Mouse (Mus musculus) frontal cortex, postnatal 10 days (tissue): ENCODE results near the gene Mcm2.

Experiments
- DNase-seq, 2 experiments: peaks; one replicate each; pipeline ENCODE4 v3.0.0; 2022; ENCODE audit warnings: low spot score in 2 of 2, mixed read lengths in 1 of 2

Mcm2 gene

DNA sequence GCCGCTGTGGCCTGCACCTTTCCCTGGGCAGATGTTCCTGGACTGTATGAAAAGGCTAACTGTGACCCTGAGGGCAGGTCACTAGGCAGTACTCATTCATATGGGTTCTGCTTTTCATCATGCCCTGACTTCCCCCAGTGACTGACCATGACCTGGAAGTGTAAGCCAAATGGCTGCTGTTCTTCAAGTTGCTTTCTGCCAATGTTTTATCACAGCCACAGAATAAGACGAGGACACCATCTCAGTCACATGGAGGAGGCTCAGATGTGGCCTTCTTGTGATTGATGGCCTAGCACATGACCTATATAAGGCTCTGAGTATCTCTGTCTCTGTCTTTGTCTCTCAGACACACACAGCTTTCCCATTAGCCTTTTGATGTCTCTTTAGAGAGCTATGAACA is 51.0 kb downstream of the Mcm2 start:
- no peak for DNase-seq

DNA sequence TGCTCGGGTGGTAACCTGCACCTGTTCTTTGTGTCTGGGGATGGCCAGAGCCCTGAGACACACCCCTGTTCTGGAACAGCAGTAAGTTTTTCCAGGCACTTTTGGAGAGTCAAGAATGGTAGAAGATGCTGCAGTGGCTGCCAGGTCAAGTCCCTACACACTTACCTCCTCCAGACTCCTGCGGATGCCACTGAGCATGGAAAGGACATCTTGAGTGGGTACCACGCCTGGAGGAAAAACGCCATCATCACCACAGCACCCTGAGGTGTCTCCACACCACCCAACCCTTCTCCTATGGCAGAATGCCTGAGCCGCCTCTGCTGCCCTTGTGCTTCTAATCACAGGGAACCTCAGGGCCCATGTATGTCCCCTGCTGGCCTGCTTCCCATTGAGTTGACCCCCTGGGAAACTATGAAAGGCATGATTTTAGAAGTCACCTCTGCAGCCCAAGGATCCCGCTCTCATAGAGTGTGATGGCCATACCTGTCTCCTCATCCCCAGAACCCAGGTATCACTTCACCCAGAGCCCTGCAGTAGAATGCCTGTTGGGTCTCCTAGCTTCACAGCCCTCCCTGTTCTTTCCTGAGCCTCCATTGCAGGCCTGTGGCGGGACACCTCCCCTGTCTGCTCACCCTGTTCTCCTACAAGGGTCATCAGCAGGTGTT is 53.5 kb downstream of the Mcm2 start:
- no peak for DNase-seq

DNA sequence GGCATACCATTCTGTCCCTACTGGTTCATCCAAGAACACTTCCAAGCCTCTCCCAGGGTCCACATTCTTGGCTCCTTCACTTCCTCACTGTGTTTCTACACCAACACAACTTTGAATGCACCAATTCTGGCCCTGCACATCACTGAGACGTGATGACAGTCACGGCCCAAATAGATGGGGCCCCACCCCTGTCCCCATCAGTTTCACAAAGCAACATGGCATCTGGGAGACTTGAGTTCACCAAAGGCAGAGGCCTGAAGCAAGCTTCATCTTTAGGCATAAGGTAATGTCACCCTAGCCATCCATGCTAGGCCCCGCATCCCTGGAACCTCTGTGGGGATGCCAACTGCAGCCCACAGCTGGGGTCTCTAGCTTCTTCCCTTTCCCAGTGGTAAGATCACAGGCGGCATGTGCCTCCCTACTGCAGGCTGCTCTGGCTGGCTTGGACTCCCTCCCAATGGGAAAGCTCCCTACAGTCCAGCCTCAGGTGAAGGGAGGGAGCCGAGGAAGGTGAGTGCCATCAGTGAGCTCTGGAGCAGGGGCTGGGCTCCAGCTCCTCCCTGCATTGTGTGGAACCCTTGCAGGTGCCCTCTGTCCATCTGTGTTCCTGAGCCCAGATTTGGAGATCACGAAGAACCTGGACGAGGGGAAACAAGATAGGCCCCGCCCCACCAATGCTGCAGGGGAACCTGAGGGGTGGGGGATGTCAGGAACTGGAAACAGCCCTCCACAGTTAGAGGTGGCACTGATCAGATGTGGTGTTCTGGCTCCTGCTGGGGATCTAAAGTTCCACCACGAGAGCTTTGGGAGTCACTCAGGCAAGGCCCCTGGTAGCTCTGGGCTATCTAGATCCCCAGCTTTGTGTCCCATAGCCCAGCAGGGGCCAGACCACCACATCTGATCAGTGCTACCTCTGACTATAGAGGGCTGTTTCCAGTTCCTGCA is 54.5 kb downstream of the Mcm2 start:
- DNase-seq, result no peak

DNA sequence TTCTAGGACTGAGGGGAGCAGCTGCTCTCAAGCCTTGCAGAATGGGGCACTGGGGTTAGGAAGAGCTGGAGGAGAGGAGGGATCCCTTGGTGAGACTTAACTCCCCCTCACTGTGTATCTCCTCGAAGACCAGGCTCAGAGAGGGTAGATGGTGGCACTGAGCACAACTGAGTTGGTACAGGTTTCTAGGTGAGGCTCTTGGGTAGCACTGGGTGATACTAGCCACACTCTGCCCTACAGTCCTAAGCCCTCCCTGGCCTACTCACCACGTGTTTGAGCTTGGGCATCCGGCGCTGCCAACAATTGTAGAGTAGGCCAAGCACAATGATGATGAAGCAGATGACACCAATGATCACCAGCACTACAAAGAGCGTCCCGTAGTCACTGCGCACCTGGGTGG is 55.3 kb downstream of the Mcm2 start:
- no peak for DNase-seq

DNA sequence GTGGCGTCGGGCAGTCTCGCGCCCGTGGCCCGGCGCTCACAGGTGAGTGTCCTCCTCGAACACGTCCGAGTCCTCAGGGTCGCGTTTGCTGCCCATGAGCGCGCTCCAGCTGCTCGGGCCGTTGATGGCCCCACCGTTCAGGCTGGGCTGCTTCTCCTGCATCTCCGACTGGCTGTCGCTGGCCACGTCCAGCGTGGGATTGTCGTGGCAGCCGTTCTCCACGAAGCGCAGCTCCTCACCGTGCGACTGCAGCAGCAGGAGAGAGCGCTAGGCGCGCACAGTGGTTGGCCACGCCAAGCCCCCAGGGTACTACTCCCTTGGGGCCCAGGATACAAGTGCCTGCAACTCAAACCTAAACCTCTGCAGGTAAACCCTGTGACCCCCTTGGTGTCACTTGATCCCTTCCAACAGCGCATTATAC is 55.8 kb downstream of the Mcm2 start:
- no peak for DNase-seq

DNA sequence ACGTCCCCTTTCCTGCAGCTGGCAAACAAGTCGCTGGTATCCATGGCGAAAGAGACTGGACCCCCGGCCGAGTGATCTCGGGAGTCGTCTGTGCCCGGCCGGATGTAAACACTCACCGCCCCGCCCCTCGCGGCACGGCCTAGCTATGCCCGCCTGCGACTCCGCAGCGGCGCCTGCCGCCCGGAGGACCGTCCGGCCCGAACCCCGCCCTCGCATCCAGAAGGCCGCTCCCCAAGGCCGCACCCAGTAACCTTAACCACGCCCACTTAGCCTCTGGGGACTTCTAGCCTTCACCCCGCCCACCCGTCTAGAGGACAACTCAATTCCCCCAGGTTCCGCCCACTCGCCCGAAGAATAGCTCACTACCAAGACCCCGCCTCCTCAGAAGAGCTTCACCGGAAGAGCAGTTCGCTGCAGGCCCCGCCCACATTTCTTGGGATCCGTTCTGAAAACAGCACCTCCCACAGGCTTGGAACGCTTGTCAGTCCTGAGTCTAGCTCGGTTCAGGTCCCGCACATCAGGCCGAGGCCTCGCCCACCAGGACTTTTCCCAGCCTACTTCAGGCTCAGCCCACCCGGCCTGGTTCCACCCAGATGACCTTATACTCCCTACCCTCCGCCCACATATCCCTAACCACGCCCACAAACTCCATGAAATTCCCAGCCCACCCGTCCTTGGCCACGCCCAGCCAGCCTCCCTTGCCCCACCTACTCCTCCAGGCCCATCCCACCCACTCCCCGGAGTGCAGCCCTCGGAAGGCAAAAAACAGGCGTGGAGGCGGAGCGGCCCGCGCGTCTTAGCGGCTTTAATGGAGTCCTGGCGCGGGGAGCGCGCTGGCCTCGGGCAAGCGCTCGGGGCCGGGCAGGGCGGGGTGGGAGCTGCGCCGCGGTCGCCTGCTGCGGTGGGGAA is 56.5 kb downstream of the Mcm2 start, which contains the start of gene Abtb1:
Gene Abtb1 (minus strand): TSS at position 204 of the 909 bp plus-strand sequence.
- peak; percentile 99 for DNase-seq

DNA sequence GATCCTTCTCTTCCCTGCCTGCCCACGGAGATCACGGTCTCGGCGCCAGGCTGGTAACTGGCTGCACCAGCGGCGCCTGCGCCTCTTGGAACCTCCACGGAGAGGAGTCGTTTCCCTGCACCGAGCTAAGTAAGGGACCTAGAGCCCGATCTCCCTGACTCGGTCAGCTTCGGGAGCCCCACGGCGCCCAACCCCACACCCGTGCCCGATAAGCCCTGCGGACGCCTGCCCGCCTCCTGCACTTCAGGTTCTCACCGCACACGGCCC is 57.1 kb downstream of the Mcm2 start:
- no peak for DNase-seq

DNA sequence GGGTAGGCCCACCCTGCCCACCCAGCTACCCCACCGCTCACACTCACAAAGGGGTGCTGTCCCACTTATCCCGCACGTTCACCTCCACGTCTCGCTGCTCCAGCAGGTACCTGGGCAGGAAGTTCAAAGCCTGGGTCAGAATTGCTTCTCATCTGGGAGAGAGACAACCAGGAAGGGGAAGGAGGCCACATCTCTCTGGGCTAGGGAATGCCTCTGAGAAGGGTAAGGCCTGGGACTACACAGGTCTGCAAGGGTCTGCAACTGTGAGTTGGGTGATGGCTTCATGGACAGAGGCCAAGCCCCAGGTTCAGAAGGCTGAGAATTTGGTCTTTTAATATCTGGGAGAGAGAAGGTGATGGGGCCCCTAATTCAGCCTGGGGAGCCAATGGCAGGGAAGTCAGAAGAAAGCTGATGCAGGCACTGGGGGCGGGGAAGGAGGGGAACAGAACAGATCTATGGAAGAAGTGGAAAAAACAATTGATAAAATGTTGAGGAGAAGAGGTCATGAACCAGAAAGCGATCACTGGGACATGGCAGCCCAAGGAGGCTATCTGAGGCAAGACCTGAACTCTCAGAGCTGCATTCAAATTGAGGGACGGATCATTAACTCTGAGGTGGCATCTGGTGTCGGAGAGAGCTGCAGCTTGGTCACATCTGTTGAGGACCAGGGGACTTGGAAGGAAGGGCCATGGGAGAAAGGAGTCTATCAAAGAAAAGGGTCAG is 57.6 kb downstream of the Mcm2 start:
- no peak for DNase-seq

DNA sequence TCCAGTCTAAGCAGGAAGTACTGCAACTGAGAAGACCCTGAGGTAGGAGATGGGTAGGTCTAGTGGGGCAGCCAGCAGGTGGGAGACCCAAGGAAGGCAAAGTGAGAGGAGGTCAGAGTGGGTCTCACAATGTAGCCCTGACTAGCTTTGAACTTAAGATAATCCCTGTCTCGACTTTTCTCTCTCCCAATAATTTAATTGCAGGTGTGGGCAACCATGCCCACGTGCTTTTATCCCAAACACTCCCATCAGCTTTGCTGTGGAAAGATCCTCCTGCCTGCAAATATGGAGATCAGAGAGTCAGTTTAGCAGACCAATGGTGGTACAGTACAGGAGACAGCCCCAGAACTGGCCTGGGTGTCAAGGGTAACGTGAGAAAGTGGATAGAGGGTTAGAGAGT is 58.4 kb downstream of the Mcm2 start:
- DNase-seq, result no peak

DNA sequence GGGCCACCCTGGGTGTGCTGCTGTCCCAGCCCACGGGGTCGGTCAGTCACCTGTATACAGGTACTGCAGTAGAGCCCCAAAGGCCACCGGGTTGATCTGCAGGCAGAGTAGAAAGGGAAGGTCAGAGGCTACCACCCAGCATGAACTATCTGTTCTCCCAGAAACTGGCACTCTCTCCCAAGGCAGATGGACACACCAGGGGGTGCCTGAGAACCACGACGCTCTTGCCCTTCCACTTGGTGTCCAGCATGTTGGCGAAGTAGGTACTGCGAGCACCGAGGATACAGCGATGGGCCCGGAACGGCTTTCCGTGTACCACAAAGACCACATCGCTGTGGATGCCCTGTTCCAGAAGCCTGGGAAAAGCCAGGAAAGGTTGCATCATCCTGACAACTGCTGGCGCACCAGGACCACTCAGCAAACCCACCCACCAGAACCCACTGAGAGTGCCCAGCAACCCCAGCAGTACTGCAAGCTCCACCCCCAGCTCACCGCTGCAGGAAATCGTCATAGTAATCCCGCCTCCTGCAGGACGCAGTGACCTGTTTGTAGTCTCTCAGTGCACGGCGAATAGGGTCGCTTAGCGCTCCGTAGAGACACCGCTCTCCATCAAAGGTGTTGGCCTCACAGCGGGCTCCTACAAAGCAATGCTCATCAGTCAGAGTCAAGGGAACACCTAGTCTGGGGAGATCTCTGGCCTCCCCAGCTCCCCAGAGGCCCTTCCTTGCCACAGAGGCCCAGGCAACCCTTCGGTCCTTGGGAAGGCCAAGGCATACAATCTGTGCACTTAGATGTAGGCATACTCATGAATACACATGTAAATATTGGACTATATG is 59.2 kb downstream of the Mcm2 start:
- DNase-seq, result no peak

DNA sequence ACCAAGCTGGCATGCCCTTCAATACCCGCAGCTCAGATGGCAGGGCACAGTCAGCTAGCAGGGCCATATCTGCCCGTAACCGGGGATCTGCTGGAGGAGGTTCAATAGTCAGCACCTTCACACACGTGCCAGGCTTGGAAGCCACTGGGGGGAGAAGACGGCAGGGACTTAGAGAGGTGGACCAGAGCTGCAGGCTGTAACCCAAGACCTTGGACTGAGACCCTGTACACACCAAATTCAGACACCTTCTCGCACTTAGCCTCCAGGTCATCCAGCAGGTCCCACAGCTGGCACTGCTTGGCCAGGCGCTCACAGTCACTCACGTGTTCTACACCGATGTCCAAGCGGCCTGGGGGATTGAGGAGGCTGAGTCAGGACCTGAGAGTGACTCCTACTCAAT is 60.0 kb downstream of the Mcm2 start:
- DNase-seq, result no peak

DNA sequence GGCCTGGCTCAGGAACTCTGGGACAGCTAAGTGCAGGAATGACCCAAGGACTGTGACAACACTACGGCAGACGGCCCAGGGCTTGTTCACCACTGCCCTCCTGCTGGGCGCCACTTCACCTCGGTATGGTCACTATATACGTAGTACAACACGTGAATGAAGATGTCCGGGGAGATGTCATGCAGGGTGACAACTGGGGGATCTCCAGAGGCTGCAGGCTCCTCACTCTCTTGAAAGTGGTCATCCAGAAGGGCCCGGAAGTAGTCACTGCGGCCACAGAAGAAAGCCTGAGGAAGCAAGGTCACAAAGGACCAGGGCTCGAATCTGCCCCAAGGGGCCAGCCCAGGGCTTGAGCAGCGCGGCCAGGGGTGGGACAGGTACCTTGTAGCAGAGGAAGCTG is 60.6 kb downstream of the Mcm2 start:
- DNase-seq, result no peak

DNA sequence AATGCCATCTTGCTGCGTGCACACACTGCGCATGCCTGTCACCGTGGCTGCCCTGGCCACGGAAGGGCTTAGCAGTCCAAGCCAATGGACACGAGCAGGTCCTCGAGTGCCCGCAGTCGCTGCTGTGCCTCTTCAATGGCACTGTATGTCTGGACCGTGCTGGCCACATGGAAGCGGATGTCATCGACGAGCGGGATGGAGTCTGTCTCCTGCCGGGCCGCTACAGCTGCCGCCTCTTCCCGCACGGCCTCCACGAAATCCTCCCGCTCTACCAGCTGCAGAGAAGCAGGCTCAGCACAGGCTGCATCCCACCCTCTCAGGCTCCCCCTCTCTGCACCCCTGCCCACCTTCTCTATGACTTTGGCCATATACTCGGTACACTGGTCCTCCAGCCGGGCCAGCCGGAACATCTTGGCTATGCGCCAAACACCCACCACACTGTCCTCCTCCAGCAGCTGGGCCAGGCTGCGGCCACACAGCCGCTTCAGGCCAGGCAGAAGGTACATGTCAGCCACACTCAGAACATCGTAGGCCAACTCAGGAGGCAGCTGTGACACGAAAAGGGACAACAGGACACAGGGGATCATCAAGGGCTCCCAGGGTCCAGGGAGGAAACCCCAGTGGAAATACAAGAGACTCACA is 62.3 kb downstream of the Mcm2 start:
- no peak for DNase-seq

DNA sequence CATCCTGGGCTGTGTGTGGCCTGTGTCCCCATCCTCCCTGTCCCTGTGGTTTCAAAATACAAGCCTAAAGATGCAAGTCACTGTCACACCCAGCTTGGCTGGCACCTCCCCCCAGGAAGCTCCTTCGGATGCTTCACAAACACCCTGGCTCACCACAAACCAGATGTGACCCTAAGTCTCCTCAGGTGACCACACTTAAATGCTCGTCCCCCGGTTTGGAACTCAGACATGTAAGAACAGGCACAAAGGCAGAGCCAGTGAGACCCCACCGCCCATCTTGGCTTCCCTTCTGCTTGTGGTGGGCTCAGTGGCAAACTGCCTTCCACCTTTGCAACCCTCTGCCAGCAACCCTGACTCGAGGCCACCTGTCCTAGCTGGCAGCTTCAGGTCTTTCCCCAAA is 63.5 kb downstream of the Mcm2 start:
- DNase-seq, result no peak
